Mouse (Mus musculus) liver, embryonic 11.5 days (tissue): ENCODE data around the gene Cemip. TPM values are rescaled to one million over a fixed set of nuclear protein-coding genes. Genes with fewer than 3 reads are reported as not detected.

Source experiments
- ATAC-seq: fragments of 200-750 bp; cut with Nextera tagmentation; replicated peaks from 2 replicates; pipeline ENCODE4 v1.8.0; 2017; ENCODE audit warnings: moderate number of reproducible peaks, mild to moderate bottlenecking, moderate TSS enrichment, moderate library complexity; ENCODE audit not compliant: low FRiP score
- DNase-seq: peaks from one replicate; pipeline ENCODE4 v3.0.0-alpha.2; 2017; ENCODE audit warnings: low spot score
- H3K27ac ChIP-seq: fragments of 300-500 bp; sonication (generic); 2 replicates; pipeline ENCODE4 v1.5.1; 2014; ENCODE audit warnings: mild to moderate bottlenecking, low read depth, low read length, control low read depth
- H3K27me3 ChIP-seq: fragments of 300-500 bp; sonication (generic); replicated peaks from 2 replicates; pipeline ENCODE4 v1.6.1; 2014; ENCODE audit warnings: low read length, mixed read lengths; ENCODE audit not compliant: control insufficient read depth, insufficient read depth
- H3K36me3 ChIP-seq: fragments of 300-500 bp; sonication (generic); 2 replicates; pipeline ENCODE4 v1.6.1; 2014; ENCODE audit warnings: mild to moderate bottlenecking, low read length, moderate library complexity, mixed read lengths; ENCODE audit not compliant: control insufficient read depth, insufficient read depth
- H3K4me1 ChIP-seq: fragments of 300-500 bp; sonication (generic); replicated peaks from 2 replicates; pipeline ENCODE4 v1.6.1; 2014; ENCODE audit warnings: low read length, mixed read lengths; ENCODE audit not compliant: control insufficient read depth, insufficient read depth
- H3K4me2 ChIP-seq: fragments of 300-500 bp; sonication (generic); 2 replicates; pipeline ENCODE4 v1.6.1; 2014; ENCODE audit warnings: mild to moderate bottlenecking, control low read depth, moderate library complexity
- H3K4me3 ChIP-seq: fragments of 300-500 bp; sonication (generic); 2 replicates; pipeline ENCODE4 v1.5.1; 2014; ENCODE audit warnings: low read depth, low read length, control low read depth
- H3K9ac ChIP-seq: fragments of 300-500 bp; sonication (generic); 2 replicates; pipeline ENCODE4 v1.6.1; 2014; ENCODE audit warnings: low read depth, low read length, control low read depth
- H3K9me3 ChIP-seq: fragments of 300-500 bp; sonication (generic); 2 replicates; pipeline ENCODE4 v1.6.1; 2016; ENCODE audit warnings: low read length, inconsistent platforms, mixed read lengths; ENCODE audit not compliant: control insufficient read depth
- WGBS: fragments of 180-500 bp; shearing (Covaris S2); extraction: QIAGEN DNeasy Blood & Tissue Kit; methylation state at CpG from one replicate; pipeline ENCODE4 v1.1.7; 2014; 5-methylcytosine and 5-hydroxymethylcytosine counted together
- polyA plus RNA-seq: library from polyadenylated mRNA; unstranded; fragments of >200 nt; fragmentation: Nextera tagmentation; extraction: Ambion mirVana; gene quantifications from 2 replicates; pipeline ENCODE4 v1.2.1, GENCODE M21; 2014

Gene Cemip
- polyA plus RNA-seq, 1 experiment from 2014 or later = 0.15 TPM

DNA sequence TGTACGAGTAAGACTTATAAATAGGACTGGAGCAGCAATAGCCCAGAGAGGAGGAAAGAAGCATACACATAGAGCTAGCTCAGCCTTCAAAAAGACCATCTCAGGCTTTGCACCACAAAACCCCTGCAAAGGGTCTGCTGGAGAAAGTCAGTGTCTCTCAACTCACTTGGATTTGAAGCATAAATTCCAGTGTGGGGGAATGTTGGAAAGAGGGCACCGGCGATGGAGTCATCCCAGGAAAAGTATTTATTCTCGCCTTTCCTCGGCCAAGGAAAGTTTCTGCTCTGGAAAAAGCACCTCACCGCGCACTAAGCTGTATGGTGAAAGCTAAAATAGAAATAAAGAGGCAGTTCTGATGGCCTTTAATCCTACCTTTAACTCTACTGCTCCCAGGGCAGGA, 32.4 kb downstream of the Cemip start:
- H3K36me3 ChIP-seq = no peaks in the 10 kb centered on the region
- DNase-seq = no peak
- no peak overlapping the region for H3K27ac ChIP-seq
- no peak overlapping the region for H3K9ac ChIP-seq
- no peaks in the 10 kb centered on the region for H3K4me1 ChIP-seq
- no peaks in the 10 kb centered on the region for H3K27me3 ChIP-seq
- H3K9me3 ChIP-seq = no peaks in the 10 kb centered on the region
- H3K4me3 ChIP-seq = no peak overlapping the region
- H3K4me2 ChIP-seq = no peak overlapping the region
- WGBS = 82% methylated on average over 7 of the region's 7 CpGs
- no peak for ATAC-seq

DNA sequence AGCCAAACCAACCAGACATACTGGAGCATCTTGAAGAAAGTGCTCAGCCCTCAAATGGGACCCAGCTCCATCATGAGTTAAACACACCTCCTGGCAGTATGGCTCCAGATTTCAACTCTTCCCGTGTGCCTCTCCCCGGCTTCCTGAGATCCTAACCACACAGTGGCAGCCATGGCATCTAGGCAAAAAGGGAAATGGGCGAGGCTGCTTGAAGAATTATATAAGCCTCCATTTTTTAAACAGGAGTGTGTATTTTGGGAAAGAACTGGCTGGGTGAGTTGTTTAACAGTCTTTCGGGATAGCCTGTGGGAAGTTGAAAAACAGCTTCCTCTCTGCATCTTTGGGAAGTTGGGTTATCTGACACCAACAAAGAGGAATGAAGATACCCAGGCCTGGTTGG, 34.9 kb downstream of the Cemip start:
- H3K9me3 ChIP-seq = no peaks in the 10 kb centered on the region
- H3K4me1 ChIP-seq = no peaks in the 10 kb centered on the region
- 75% methylated on average over 4 of the region's 4 CpGs for WGBS
- H3K27ac ChIP-seq = no peak overlapping the region
- H3K36me3 ChIP-seq = no peaks in the 10 kb centered on the region
- ATAC-seq (no peak), DNase-seq (no peak)
- H3K4me2 ChIP-seq = no peak overlapping the region
- no peak overlapping the region for H3K4me3 ChIP-seq
- H3K9ac ChIP-seq = no peak overlapping the region
- no peaks in the 10 kb centered on the region for H3K27me3 ChIP-seq

DNA sequence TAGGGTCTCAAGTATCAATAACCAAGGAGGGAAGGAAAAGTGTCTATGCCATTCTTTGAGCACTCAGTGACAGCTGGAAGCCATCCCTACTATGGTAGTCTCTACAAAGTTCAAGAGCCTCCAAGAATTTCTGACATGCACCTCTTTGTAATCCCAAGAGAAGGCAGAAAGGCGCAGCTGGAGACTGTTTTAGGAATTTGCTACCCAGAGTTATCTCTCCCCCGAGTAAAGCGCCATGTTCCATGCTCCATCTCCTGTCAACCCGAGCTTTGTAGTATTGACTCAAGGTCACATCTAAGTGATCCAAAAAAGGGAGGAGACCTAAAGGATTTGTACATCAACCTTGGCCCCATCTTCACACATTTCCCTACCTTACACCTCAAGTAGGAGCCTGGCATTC, 40.8 kb downstream of the Cemip start:
- no peaks in the 10 kb centered on the region for H3K9me3 ChIP-seq
- no peaks in the 10 kb centered on the region for H3K4me1 ChIP-seq
- DNase-seq (no peak), ATAC-seq (no peak)
- no peak overlapping the region for H3K4me3 ChIP-seq
- H3K4me2 ChIP-seq = no peak overlapping the region
- 72% methylated on average over 4 of the region's 4 CpGs for WGBS
- H3K9ac ChIP-seq = no peak overlapping the region
- no peaks in the 10 kb centered on the region for H3K36me3 ChIP-seq
- H3K27ac ChIP-seq = no peak overlapping the region
- no peaks in the 10 kb centered on the region for H3K27me3 ChIP-seq

DNA sequence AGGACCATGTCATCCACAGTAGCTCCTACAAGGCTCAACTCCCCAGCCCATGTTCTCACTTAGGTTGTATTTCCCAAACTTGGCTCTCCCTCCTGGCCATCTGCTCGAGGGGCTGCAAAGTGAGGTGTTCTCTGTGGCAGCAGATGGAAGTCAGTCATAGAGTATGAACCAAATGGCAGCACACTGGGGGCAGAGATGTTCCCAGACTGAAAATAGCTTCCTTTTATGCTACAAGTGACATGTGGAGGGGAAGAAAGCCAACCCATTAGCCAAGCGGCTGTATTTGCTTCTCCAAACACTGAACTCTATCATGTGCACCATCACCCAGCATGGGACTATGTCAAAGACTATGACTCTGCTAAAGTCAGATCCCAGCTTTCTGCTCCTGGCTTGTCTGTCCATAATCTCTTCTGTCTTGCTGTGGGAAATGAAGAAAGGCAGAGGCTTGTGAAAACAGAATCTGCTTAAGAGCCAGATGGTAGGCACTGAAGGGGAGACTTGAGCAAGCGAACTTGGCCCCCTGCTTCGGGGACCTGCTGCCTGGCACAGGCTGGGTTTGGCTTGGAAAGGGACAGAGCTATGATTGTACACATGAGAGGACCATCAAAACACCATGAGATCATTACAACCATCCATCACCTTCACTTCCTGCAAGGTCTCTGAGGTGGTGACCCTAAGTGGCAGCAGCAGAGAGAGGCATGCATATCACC, 41.6 kb downstream of the Cemip start:
- H3K4me1 ChIP-seq = no peaks in the 10 kb centered on the region

DNA sequence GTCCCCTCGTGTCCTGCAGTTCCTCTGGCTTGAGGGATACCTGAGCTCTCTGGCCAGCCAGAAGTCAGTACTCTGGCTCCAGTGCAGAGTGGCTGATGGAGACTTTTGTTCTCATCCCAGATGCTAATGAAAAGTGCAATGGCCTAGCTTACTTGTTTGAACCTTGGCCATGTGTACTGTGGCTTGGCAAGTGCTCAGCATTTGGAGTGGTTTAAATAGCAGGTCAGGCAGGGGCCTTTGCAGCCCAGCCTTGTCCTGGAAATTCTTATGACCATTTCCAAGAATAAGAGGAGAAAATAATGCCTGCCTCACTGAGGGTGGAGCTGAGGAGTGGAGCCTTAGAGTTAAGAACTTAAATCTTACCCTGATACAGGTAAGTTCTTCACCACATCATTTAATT, 43.6 kb downstream of the Cemip start:
- H3K4me1 ChIP-seq = no peaks in the 10 kb centered on the region
- H3K36me3 ChIP-seq = no peaks in the 10 kb centered on the region
- WGBS = 47% methylated on average over 1 of the region's 1 CpGs
- H3K4me2 ChIP-seq = no peak overlapping the region
- H3K27ac ChIP-seq = no peak overlapping the region
- no peaks in the 10 kb centered on the region for H3K27me3 ChIP-seq
- no peak overlapping the region for H3K4me3 ChIP-seq
- no peak overlapping the region for H3K9ac ChIP-seq
- ATAC-seq = no peak
- DNase-seq = no peak
- H3K9me3 ChIP-seq = no peaks in the 10 kb centered on the region

More for the DNA sequence above, 41.6 kb downstream of the Cemip start:
- Histone ChIP-seq H3K9ac (no peak overlapping the region), H3K4me3 (no peak overlapping the region), H3K36me3 (no peaks in the 10 kb centered on the region), H3K27me3 (no peaks in the 10 kb centered on the region), H3K4me2 (no peak overlapping the region), H3K27ac (no peak overlapping the region), H3K9me3 (no peaks in the 10 kb centered on the region)
- 67% methylated on average over 4 of the region's 4 CpGs for WGBS
- DNase-seq = no peak
- no peak for ATAC-seq

DNA sequence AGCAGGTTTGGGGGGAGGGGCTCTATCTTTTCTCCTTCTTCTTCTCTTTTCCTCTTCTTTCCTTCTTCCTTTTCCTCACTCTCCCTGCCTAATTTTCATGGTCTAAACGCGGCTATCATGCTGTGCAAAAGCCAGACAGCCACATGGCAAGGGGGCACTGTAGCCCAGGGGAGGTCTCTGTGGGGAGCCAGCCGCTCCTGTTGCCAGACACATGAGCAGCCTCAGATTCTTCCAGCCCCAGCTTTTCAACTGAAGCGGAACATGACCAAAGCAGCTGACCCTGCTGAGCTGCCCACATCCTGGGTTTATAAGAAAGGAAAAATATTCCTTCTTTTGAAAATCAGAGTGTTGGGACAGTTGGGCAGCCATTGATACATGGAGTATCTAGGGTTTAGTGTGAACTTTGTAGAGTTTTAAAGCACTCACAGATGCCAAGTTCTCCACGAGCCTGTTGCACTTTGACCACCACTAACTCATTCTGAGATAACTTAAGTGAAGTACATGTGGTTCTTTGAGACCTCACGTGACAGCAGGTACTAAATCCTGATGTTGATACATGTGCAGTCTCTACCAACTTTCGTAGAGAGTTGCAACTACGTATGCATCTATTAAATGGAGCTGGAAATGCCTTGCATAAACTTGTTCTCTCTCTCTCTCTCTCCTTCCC, 46.3 kb downstream of the Cemip start:
- Histone ChIP-seq H3K4me1 (no peaks in the 10 kb centered on the region), H3K4me2 (no peak overlapping the region), H3K36me3 (no peaks in the 10 kb centered on the region), H3K27me3 (no peaks in the 10 kb centered on the region), H3K9ac (no peak overlapping the region), H3K4me3 (no peak overlapping the region), H3K9me3 (no peaks in the 10 kb centered on the region), H3K27ac (no peak overlapping the region)
- DNase-seq (no peak), ATAC-seq (no peak)
- 65% methylated on average over 8 of the region's 8 CpGs for whole genome bisulfite sequencing

DNA sequence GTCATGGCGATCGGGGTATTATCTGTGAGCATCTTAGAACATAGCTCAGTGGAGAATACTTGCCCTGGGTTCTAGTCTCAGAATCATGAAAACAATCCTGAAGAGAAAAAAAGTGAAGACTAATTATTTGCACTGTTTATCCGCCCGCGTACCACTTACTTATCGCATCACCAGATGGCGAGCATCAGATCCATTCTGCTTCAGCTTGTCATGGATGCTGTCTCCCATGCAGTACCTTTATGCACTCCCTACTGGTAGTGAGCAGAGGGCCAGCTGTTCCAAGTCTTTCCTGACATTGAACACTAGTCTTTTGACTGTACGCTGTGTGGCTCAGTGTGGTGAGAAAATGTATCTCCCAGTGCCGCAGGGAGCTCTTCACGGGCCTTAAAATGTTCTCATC, 47.7 kb downstream of the Cemip start:
- Histone ChIP-seq H3K4me2 (no peak overlapping the region), H3K9me3 (no peaks in the 10 kb centered on the region), H3K27me3 (no peaks in the 10 kb centered on the region), H3K36me3 (no peaks in the 10 kb centered on the region), H3K4me3 (no peak overlapping the region), H3K27ac (no peak overlapping the region), H3K9ac (no peak overlapping the region), H3K4me1 (no peaks in the 10 kb centered on the region)
- ATAC-seq = no peak
- WGBS = 91% methylated on average over 10 of the region's 10 CpGs
- no peak for DNase-seq

DNA sequence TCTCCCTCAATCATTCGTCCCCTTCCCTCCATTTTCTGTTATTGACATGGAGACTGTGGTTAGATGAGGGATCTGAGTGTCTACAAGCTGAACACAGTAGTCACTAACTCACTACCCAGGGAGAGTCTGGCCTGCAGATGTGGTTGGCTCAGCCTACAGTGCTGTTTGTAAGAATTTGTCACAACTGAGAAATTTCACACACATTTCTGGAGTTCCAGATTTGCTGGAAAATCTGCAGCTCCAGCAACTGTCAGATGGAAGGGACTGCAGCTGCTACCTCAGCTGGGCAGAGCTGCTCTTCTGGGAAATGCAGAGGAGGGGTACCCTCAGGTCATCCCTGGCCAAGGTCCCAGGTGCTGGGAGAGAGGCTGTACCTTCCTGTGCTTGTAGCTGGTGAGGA, 53.5 kb downstream of the Cemip start:
- DNase-seq (no peak), ATAC-seq (no peak)
- Histone ChIP-seq H3K4me1 (no peaks in the 10 kb centered on the region), H3K27me3 (no peaks in the 10 kb centered on the region), H3K9me3 (no peaks in the 10 kb centered on the region), H3K4me3 (no peak overlapping the region), H3K4me2 (no peak overlapping the region), H3K36me3 (no peaks in the 10 kb centered on the region), H3K27ac (no peak overlapping the region), H3K9ac (no peak overlapping the region)
- WGBS = 69% methylated on average over 1 of the region's 1 CpGs

DNA sequence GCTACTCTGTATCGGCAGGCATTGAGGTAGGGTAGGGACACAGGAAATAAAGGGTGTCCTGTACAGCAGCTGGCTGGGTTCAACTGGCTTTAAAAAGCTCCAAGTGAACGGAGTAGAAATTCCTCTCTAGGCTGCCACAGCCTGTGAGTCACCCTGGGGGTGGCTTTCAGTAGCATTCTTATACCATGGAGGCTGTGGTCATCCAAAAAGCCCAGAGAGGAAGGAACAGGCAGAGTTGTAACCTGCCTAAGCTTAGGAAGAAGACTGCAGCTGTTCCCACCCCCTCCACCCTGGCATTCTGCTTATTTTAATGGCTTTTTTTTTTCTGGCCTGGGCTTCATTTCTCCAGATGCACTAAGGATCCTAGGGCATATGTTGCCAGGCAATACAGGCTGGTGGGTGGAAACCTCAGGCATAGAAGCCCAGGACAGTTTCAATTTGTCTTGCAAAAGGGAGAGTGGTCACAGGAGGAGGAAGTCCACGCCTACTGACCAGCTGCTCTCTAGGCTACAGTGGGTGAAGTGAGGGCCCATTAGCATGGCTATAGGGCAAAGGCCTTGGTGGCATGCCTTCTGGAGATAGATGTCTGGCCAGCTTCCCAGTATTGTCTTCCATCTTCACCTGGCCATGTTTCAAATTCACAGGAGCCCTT, 57.1 kb downstream of the Cemip start:
- Histone ChIP-seq H3K27me3 (no peaks in the 10 kb centered on the region), H3K9me3 (no peaks in the 10 kb centered on the region), H3K4me3 (no peak overlapping the region), H3K9ac (no peak overlapping the region), H3K36me3 (no peaks in the 10 kb centered on the region), H3K4me2 (no peak overlapping the region), H3K27ac (no peak overlapping the region), H3K4me1 (no peaks in the 10 kb centered on the region)
- 46% methylated on average over 3 of the region's 3 CpGs for WGBS
- ATAC-seq (no peak), DNase-seq (no peak)
